Mouse (Mus musculus) brain, embryonic 14.5 days (tissue): ENCODE measurements around the gene Lrrn1. TPM values are rescaled to one million over a fixed set of nuclear protein-coding genes. Genes with fewer than 3 reads are reported as not detected.

Source experiments
- DNase-seq: peaks from one replicate; pipeline ENCODE4 v3.0.0-alpha.2; 2011; ENCODE audit warnings: low read depth
- CTCF ChIP-seq: fragments of 200-500 bp; IDR thresholded peaks from 2 replicates; pipeline ENCODE4 v1.5.1; 2012; ENCODE audit warnings: inconsistent platforms, mild to moderate bottlenecking, moderate library complexity, borderline replicate concordance; ENCODE audit not compliant: insufficient read depth, insufficient read length; ENCODE audit errors: extremely low read depth
- POLR2A ChIP-seq: fragments of 200-500 bp; IDR thresholded peaks from 2 replicates; pipeline ENCODE4 v1.6.1; 2012; ENCODE audit warnings: mild to moderate bottlenecking, inconsistent platforms, borderline replicate concordance; ENCODE audit not compliant: poor library complexity, insufficient read depth, insufficient read length, severe bottlenecking; ENCODE audit errors: extremely low read depth
- polyA plus RNA-seq: library from polyadenylated mRNA; depleted of rRNA; stranded (reverse); fragments of >200 nt; gene quantifications from 2 replicates; pipeline ENCODE4 v1.2.3, GENCODE M21; 2012; rRNA removed

Gene Lrrn1
- polyA plus RNA-seq: 57.1 and 79.2 TPM in 2 replicates

GRCm38 (mm10) chr6:107528877-107529864 lies at the start of gene Lrrn1:
Lrrn1 (plus strand) TSS chr6:107529768.
- TF ChIP-seq POLR2A (peak; percentile 98), CTCF (peak; percentile 33; the same call in 1 of the 2 replicates)

DNA sequence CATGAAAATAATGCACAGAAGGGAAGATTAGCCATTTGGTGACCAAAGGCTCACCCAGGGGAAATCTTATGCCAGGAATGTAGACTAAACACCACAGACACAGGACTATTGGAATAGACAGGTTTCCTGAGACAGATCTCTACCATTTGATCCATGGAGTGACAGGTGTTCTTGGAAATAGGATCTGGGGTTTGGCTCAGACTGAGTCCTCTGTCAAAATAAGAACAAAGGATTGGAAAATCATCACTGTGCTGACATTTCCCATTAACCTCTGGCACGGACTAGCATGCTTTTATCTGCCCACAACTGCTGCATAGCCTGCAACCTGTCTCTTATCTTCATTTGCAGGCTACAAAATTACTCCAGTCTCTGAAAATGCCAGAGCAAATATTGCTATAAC lies 35.1 kb upstream of the Lrrn1 start:
- DNase-seq: peak; percentile 14
- TF ChIP-seq POLR2A: no peak
- no peak for TF ChIP-seq CTCF

More at GRCm38 (mm10) chr6:107528877-107529864, at the start of gene Lrrn1:
- peak; percentile 96 for DNase-seq

DNA sequence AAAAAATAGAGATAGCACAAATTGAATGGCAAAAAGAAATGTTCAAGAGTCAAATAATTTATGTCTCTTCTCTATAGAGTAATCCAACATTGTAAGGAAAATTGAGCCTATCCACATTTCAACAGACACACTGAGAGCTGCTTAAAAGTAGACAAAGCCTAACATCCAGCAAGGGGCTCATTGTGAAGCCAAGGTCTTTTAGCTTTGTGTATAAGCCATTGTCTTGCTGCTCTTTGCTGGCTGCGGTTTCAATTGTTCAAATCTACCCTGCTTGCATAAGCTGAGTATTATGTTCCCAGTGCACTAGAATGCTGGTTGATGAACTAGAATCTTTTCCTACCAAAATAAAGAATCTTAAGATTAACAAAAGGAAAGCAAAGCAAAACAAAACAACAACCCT lies 33.7 kb upstream of the Lrrn1 start:
- TF ChIP-seq CTCF: no peak
- TF ChIP-seq POLR2A: no peak
- DNase-seq: no peak

- DNase-seq: no peak
- TF ChIP-seq CTCF (no peak), POLR2A (no peak)
Observed at GRCm38 (mm10) chr6:107513716-107514115, 15.9 kb upstream of the Lrrn1 start.

- TF ChIP-seq CTCF (no peak), POLR2A (no peak)
- DNase-seq: no peak
Observed at GRCm38 (mm10) chr6:107523953-107524352, 5.6 kb upstream of the Lrrn1 start.

GRCm38 (mm10) chr6:107529911-107530431 lies 403 bp downstream of the Lrrn1 start:
- peak; percentile 78 for DNase-seq
- TF ChIP-seq POLR2A: no peak

DNA sequence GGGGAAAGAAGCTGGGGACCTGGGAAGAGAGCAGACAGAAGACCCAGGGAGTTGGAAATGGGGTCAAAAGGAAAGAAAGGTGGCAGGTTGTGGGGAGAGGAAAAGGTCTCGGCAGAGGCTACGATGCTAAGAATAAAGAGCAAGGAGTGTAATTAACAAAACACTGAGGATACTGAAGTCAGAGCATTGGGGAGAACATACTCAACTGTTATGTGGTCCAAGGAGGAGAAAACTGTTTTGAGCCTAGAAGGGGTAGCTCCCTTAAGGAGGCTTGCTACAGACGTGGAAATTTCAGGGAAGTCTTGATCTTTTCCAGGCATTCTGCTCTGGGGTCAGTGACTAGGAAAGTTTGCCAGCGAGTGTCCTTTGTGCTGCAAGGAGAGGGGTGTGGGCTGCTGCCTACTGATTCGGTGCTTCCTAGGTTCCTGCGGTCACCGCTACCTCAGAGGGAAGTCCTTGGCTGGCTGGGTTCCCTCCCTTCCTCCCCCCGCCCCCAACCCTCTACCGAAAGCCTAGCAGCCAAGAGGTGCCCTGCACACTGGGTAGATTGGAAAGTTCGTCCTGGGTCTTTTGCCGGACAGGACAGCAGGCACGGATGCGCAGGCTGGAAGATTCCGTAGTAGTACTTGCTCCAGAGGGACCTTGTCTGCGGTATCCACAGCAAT lies 1.2 kb downstream of the Lrrn1 start:
- TF ChIP-seq POLR2A: no peak
- TF ChIP-seq CTCF: no peak
- DNase-seq: peak; percentile 69

DNA sequence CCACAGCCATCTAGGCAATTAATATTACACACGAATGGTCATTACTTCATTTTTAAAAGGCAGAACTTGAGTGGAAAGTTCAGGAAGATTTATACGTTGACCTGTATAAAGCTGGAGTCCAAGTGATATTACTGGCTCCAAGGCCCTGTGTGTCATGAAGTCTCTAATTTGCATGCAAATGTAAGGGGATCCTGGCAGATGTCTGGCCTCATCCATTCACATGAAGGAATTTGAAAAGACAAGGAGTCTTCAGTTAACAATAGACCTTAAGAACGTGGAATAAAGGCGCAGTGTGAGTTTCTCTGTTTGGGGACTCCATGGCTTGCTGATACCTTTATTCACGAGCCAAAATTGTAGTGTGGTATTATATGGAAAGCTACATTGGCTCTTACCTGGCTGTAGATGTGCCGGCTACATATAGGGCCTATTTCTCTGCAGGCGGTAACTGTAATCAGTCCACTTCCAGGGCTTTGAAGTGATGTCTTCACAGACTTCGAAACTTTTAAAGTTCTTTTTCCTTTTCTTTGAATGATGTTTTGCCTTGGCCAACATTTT lies 2.0 kb downstream of the Lrrn1 start:
- peak; percentile 66 for DNase-seq
- TF ChIP-seq POLR2A (no peak), CTCF (no peak)

GRCm38 (mm10) chr6:107534533-107534932 lies 5.0 kb downstream of the Lrrn1 start:
- peak; percentile 81 for DNase-seq
- TF ChIP-seq POLR2A: no peak
- TF ChIP-seq CTCF: no peak

DNA sequence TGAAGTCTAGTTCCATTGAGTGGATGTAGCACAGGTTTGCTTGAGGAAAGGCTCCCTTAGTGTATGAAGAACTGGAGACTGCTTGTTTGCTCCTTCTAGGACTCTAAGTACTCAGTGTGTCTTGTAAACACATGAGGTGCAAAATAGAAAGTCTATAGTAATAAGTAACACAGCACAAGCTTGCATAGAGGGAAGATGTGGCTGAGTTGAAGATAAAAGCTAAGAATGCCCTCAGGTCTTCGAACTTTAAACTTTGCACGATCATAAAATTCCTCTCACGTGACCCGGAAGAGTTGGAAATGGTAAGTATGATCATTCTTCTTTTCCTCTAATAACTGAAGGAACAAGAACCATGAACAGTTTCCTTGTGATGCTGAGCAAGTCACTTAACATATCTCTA lies 7.1 kb downstream of the Lrrn1 start:
- TF ChIP-seq CTCF: no peak
- no peak for TF ChIP-seq POLR2A
- no peak for DNase-seq

DNA sequence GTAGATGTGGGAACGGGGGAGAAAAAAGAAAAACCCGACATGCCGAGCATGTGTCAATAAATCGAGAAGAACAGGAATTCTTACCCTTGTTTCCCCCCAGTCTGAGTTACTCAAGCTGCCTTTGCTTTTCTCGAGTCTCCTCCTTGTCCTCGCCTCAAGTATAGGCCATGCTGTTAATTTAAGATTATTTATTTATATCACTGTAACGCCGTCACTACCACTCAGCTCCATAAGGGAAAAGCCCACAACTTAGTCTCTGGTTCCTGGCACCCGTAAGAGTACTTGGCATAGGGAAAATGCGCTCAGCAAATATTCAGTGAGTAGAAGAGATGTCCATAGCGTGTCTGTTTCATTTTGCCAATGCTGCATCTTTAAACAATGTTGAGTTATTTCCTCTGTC lies 11.7 kb downstream of the Lrrn1 start:
- TF ChIP-seq POLR2A: no peak
- TF ChIP-seq CTCF: no peak
- peak; percentile 50 for DNase-seq
